Mouse (Mus musculus): ENCODE measurements around the gene Chl1. TPM values are rescaled to one million over a fixed set of nuclear protein-coding genes. Genes with fewer than 3 reads are reported as not detected.
A peak's percentile ranks its signal among the peaks of the same experiment; 100 is the strongest.

Chl1 gene
- polyA plus RNA-seq, 1 experiment from 2014 or later = 137 TPM

GRCm38 (mm10) chr6:103526945-103527777, 16.8 kb downstream of the Chl1 start:
- no peaks in the 10 kb centered on the region for H3K9me3 ChIP-seq (ENCODE audit: control insufficient read depth, low read length)
- 74% methylated on average over 8 of the region's 8 CpGs for WGBS
- H3K27ac ChIP-seq = 0 out of 2 replicates have a peak overlapping the region, but pooled peaks have one; percentile 6
- H3K4me3 ChIP-seq (replicated peaks; ENCODE audit: low read length) = no peak overlapping the region
- ATAC-seq (ENCODE audit: low FRiP score) = peak; percentile 73; the same call in 1 of the 2 replicates
- no peak overlapping the region for H3K9ac ChIP-seq
- H3K4me2 ChIP-seq (replicated peaks) = no peak overlapping the region
- no peak for DNase-seq (ENCODE audit: low spot score)
- H3K36me3 ChIP-seq (replicated peaks; ENCODE audit: control insufficient read depth, insufficient read depth) = no peaks in the 10 kb centered on the region
- 0 out of 2 replicates have a peak, but pooled peaks cover 4% of the 10 kb centered on the region for H3K4me1 ChIP-seq (replicated peaks; ENCODE audit: control insufficient read depth, insufficient read depth, low read length)
- H3K27me3 ChIP-seq (ENCODE audit: control insufficient read depth, insufficient read depth, low read length) = no peaks in the 10 kb centered on the region

- H3K27ac ChIP-seq = no peak overlapping the region
- no peak for DNase-seq (ENCODE audit: low spot score)
- no peaks in the 10 kb centered on the region for H3K36me3 ChIP-seq (replicated peaks; ENCODE audit: control insufficient read depth, insufficient read depth)
- H3K9me3 ChIP-seq (ENCODE audit: control insufficient read depth, low read length) = no peaks in the 10 kb centered on the region
- no peak overlapping the region for H3K9ac ChIP-seq
- H3K4me3 ChIP-seq (replicated peaks; ENCODE audit: low read length) = no peak overlapping the region
- H3K27me3 ChIP-seq (ENCODE audit: control insufficient read depth, insufficient read depth, low read length) = no peaks in the 10 kb centered on the region
- no peak for ATAC-seq (ENCODE audit: low FRiP score)
- no peak overlapping the region for H3K4me2 ChIP-seq (replicated peaks)
- 0 out of 2 replicates have a peak, but pooled peaks cover 4% of the 10 kb centered on the region for H3K4me1 ChIP-seq (replicated peaks; ENCODE audit: control insufficient read depth, insufficient read depth, low read length)
These were observed 22.7 kb downstream of the Chl1 start for GRCm38 (mm10) chr6:103533048-103533447.

- no peak for ATAC-seq (ENCODE audit: low FRiP score)
- no peak for DNase-seq (ENCODE audit: low spot score)
- no peak overlapping the region for H3K27ac ChIP-seq
- H3K4me1 ChIP-seq (replicated peaks; ENCODE audit: control insufficient read depth, insufficient read depth, low read length) = 0 out of 2 replicates have a peak, but pooled peaks cover 3% of the 10 kb centered on the region
- H3K36me3 ChIP-seq (replicated peaks; ENCODE audit: control insufficient read depth, insufficient read depth) = no peaks in the 10 kb centered on the region
- no peak overlapping the region for H3K4me2 ChIP-seq (replicated peaks)
- WGBS = 89% methylated on average over 2 of the region's 2 CpGs
- H3K4me3 ChIP-seq (replicated peaks; ENCODE audit: low read length) = no peak overlapping the region
- H3K9ac ChIP-seq = no peak overlapping the region
- no peaks in the 10 kb centered on the region for H3K27me3 ChIP-seq (ENCODE audit: control insufficient read depth, insufficient read depth, low read length)
- no peaks in the 10 kb centered on the region for H3K9me3 ChIP-seq (ENCODE audit: control insufficient read depth, low read length)
These were observed 23.6 kb downstream of the Chl1 start for GRCm38 (mm10) chr6:103534027-103534426.

GRCm38 (mm10) chr6:103542576-103542975, 32.2 kb downstream of the Chl1 start:
- DNase-seq (ENCODE audit: low spot score) = no peak
- H3K27ac ChIP-seq = no peak overlapping the region
- H3K9me3 ChIP-seq (ENCODE audit: control insufficient read depth, low read length) = no peaks in the 10 kb centered on the region
- no peak for ATAC-seq (ENCODE audit: low FRiP score)
- WGBS = 53% methylated on average over 2 of the region's 2 CpGs
- peaks cover 11% of the 10 kb centered on the region; the same call in 1 of the 2 replicates for H3K4me1 ChIP-seq (replicated peaks; ENCODE audit: control insufficient read depth, insufficient read depth, low read length)
- H3K4me3 ChIP-seq (replicated peaks; ENCODE audit: low read length) = no peak overlapping the region
- no peaks in the 10 kb centered on the region for H3K27me3 ChIP-seq (ENCODE audit: control insufficient read depth, insufficient read depth, low read length)
- no peak overlapping the region for H3K4me2 ChIP-seq (replicated peaks)
- no peak overlapping the region for H3K9ac ChIP-seq
- H3K36me3 ChIP-seq (replicated peaks; ENCODE audit: control insufficient read depth, insufficient read depth) = no peaks in the 10 kb centered on the region

- WGBS = 29% methylated on average over 1 of the region's 1 CpGs
- H3K9ac ChIP-seq = no peak overlapping the region
- no peak overlapping the region for H3K27ac ChIP-seq
- H3K36me3 ChIP-seq (replicated peaks; ENCODE audit: control insufficient read depth, insufficient read depth) = no peaks in the 10 kb centered on the region
- H3K4me3 ChIP-seq (replicated peaks; ENCODE audit: low read length) = no peak overlapping the region
- ATAC-seq (ENCODE audit: low FRiP score) (no peak), DNase-seq (ENCODE audit: low spot score) (no peak)
- H3K27me3 ChIP-seq (ENCODE audit: control insufficient read depth, insufficient read depth, low read length) = no peaks in the 10 kb centered on the region
- no peaks in the 10 kb centered on the region for H3K9me3 ChIP-seq (ENCODE audit: control insufficient read depth, low read length)
- no peak overlapping the region for H3K4me2 ChIP-seq (replicated peaks)
- H3K4me1 ChIP-seq (replicated peaks; ENCODE audit: control insufficient read depth, insufficient read depth, low read length) = peaks cover 11% of the 10 kb centered on the region; the same call in 1 of the 2 replicates
These were observed 33.4 kb downstream of the Chl1 start for GRCm38 (mm10) chr6:103543753-103544152.

- Histone ChIP-seq H3K4me3 (replicated peaks; ENCODE audit: low read length) (no peak overlapping the region), H3K27me3 (ENCODE audit: control insufficient read depth, insufficient read depth, low read length) (no peaks in the 10 kb centered on the region)
- WGBS = 62% methylated on average over 3 of the region's 3 CpGs
These were observed 35.9 kb downstream of the Chl1 start for GRCm38 (mm10) chr6:103546314-103546713.

GRCm38 (mm10) chr6:103549929-103550328, 39.5 kb downstream of the Chl1 start:
- no peak for DNase-seq (ENCODE audit: low spot score)
- Histone ChIP-seq H3K27me3 (ENCODE audit: control insufficient read depth, insufficient read depth, low read length) (no peaks in the 10 kb centered on the region), H3K9ac (no peak overlapping the region), H3K36me3 (replicated peaks; ENCODE audit: control insufficient read depth, insufficient read depth) (no peaks in the 10 kb centered on the region), H3K27ac (no peak overlapping the region), H3K9me3 (ENCODE audit: control insufficient read depth, low read length) (no peaks in the 10 kb centered on the region), H3K4me1 (replicated peaks; ENCODE audit: control insufficient read depth, insufficient read depth, low read length) (no peaks in the 10 kb centered on the region), H3K4me2 (replicated peaks) (no peak overlapping the region), H3K4me3 (replicated peaks; ENCODE audit: low read length) (no peak overlapping the region)
- ATAC-seq (ENCODE audit: low FRiP score) = no peak
- WGBS = 87% methylated on average over 4 of the region's 4 CpGs

More at GRCm38 (mm10) chr6:103546314-103546713, 35.9 kb downstream of the Chl1 start:
- Histone ChIP-seq H3K27ac (no peak overlapping the region), H3K36me3 (replicated peaks; ENCODE audit: control insufficient read depth, insufficient read depth) (no peaks in the 10 kb centered on the region), H3K4me1 (replicated peaks; ENCODE audit: control insufficient read depth, insufficient read depth, low read length) (peaks cover 11% of the 10 kb centered on the region; the same call in 1 of the 2 replicates), H3K9me3 (ENCODE audit: control insufficient read depth, low read length) (no peaks in the 10 kb centered on the region), H3K9ac (no peak overlapping the region), H3K4me2 (replicated peaks) (no peak overlapping the region)
- DNase-seq (ENCODE audit: low spot score) (no peak), ATAC-seq (ENCODE audit: low FRiP score) (no peak)

- Histone ChIP-seq H3K9me3 (ENCODE audit: control insufficient read depth, low read length) (no peaks in the 10 kb centered on the region), H3K4me2 (replicated peaks) (peak overlapping the region; percentile 9; the same call in 1 of the 2 replicates), H3K9ac (no peak overlapping the region), H3K27ac (peak overlapping the region; percentile 69), H3K36me3 (replicated peaks; ENCODE audit: control insufficient read depth, insufficient read depth) (no peaks in the 10 kb centered on the region), H3K4me1 (replicated peaks; ENCODE audit: control insufficient read depth, insufficient read depth, low read length) (peaks cover 41% of the 10 kb centered on the region), H3K4me3 (replicated peaks; ENCODE audit: low read length) (no peak overlapping the region), H3K27me3 (ENCODE audit: control insufficient read depth, insufficient read depth, low read length) (no peaks in the 10 kb centered on the region)
- DNase-seq (ENCODE audit: low spot score) (no peak), ATAC-seq (ENCODE audit: low FRiP score) (peak; percentile 52; the same call in 1 of the 2 replicates)
- 25% methylated on average over 5 of the region's 5 CpGs for WGBS
These were observed 47.9 kb downstream of the Chl1 start for GRCm38 (mm10) chr6:103558037-103558893.

GRCm38 (mm10) chr6:103558894-103559225, 48.5 kb downstream of the Chl1 start:
- peak; percentile 82 for ATAC-seq (ENCODE audit: low FRiP score)
- 19% methylated on average over 3 of the region's 3 CpGs for WGBS
- peak overlapping the region; percentile 69 for H3K27ac ChIP-seq
- peak overlapping the region; percentile 9; the same call in 1 of the 2 replicates for H3K4me2 ChIP-seq (replicated peaks)
- H3K36me3 ChIP-seq (replicated peaks; ENCODE audit: control insufficient read depth, insufficient read depth) = no peaks in the 10 kb centered on the region
- no peak overlapping the region for H3K4me3 ChIP-seq (replicated peaks; ENCODE audit: low read length)
- peak; percentile 78 for DNase-seq (ENCODE audit: low spot score)
- H3K27me3 ChIP-seq (ENCODE audit: control insufficient read depth, insufficient read depth, low read length) = no peaks in the 10 kb centered on the region
- H3K4me1 ChIP-seq (replicated peaks; ENCODE audit: control insufficient read depth, insufficient read depth, low read length) = peaks cover 41% of the 10 kb centered on the region
- no peak overlapping the region for H3K9ac ChIP-seq
- no peaks in the 10 kb centered on the region for H3K9me3 ChIP-seq (ENCODE audit: control insufficient read depth, low read length)
